Mouse (Mus musculus): ENCODE measurements around the gene Gm13769.
"Not testable (repeated sequence)": the region's sequence is repeated elsewhere in the genome, so short reads cannot be mapped to it uniquely, and the experiment has no call there.

The Gm13769 gene

GRCm38 (mm10) chr2:90321900-90322299 is at the start of gene Gm13769:
Gene Gm13769 (plus strand): TSS chr2:90322200.
- not testable (repeated sequence) for DNase-seq (ENCODE audit: low read depth, low spot score)

GRCm38 (mm10) chr2:90292741-90293140 is 29.3 kb upstream of the Gm13769 start, which contains the start of gene Olfr1272:
Gene Olfr1272 (minus strand): TSS chr2:90292841.
- DNase-seq (ENCODE audit: low read depth, low spot score), result no peak

GRCm38 (mm10) chr2:90346694-90347093 is 24.7 kb downstream of the Gm13769 start:
- DNase-seq (ENCODE audit: low read depth, low spot score), result not testable (repeated sequence)

- DNase-seq (ENCODE audit: low read depth, low spot score), result not testable (repeated sequence)
Measured at GRCm38 (mm10) chr2:90351047-90351446, 29.0 kb downstream of the Gm13769 start.

GRCm38 (mm10) chr2:90351540-90351939 is 29.5 kb downstream of the Gm13769 start:
- DNase-seq (ENCODE audit: low read depth, low spot score), result not testable (repeated sequence)

GRCm38 (mm10) chr2:90359229-90359628 is 37.2 kb downstream of the Gm13769 start:
- DNase-seq (ENCODE audit: low read depth, low spot score), result not testable (repeated sequence)

GRCm38 (mm10) chr2:90360199-90360598 is 38.2 kb downstream of the Gm13769 start:
- DNase-seq (ENCODE audit: low read depth, low spot score), result not testable (repeated sequence)

All from retina, postnatal 7 days (tissue).